Mouse (Mus musculus) liver, adult 2 months (tissue): Measurements from ENCODE around the gene Zfp91. TPM values are rescaled to one million over a fixed set of nuclear protein-coding genes. Genes with fewer than 3 reads are reported as not detected.

Experiments
- DNase-seq: peaks from one replicate; pipeline ENCODE4 v3.0.0-alpha.2; 2011; ENCODE audit warnings: low read depth, low spot score; ENCODE audit errors: extremely low read depth
- H3K27ac ChIP-seq: fragments of 200-500 bp; replicated peaks from 2 replicates; pipeline ENCODE4 v1.5.1; 2012; ENCODE audit warnings: low read depth, mild to moderate bottlenecking, control low read depth, inconsistent platforms, low read length; ENCODE audit not compliant: insufficient read depth
- H3K27me3 ChIP-seq: fragments of 200-500 bp; 2 replicates; pipeline ENCODE4 v1.6.1; 2012; ENCODE audit warnings: mild to moderate bottlenecking, moderate library complexity, low read length, inconsistent platforms; ENCODE audit not compliant: control insufficient read depth, insufficient read depth
- H3K36me3 ChIP-seq: fragments of 200-500 bp; 2 replicates; pipeline ENCODE4 v1.6.1; 2012; ENCODE audit warnings: low read length, inconsistent platforms; ENCODE audit not compliant: control insufficient read depth, insufficient read depth
- H3K4me1 ChIP-seq: fragments of 200-500 bp; 2 replicates; pipeline ENCODE4 v1.6.1; 2011; ENCODE audit warnings: low read length; ENCODE audit not compliant: control insufficient read depth, insufficient read depth
- H3K4me3 ChIP-seq: fragments of 200-500 bp; 2 replicates; pipeline ENCODE4 v1.5.1; 2011; ENCODE audit warnings: low read depth, mild to moderate bottlenecking, control low read depth, low read length, moderate library complexity; ENCODE audit not compliant: insufficient read depth
- H3K79me2 ChIP-seq: fragments of 200-500 bp; 2 replicates; pipeline ENCODE4 v1.6.1; 2012; ENCODE audit warnings: inconsistent platforms, mild to moderate bottlenecking, low read length, moderate library complexity; ENCODE audit not compliant: control insufficient read depth, insufficient read depth
- H3K9ac ChIP-seq: fragments of 200-500 bp; 2 replicates; pipeline ENCODE4 v1.6.1; 2012; ENCODE audit warnings: low read depth, mild to moderate bottlenecking, control low read depth, inconsistent platforms, low read length
- CTCF ChIP-seq: fragments of 200-500 bp; IDR thresholded peaks from 2 replicates; pipeline ENCODE4 v1.5.1; 2011; ENCODE audit warnings: low read depth, low read length, control low read depth
- POLR2A ChIP-seq: fragments of 200-500 bp; IDR thresholded peaks from 2 replicates; pipeline ENCODE4 v1.6.1; 2011; ENCODE audit warnings: low read length, control low read depth; ENCODE audit not compliant: insufficient read depth; ENCODE audit errors: extremely low read depth
- WGBS: fragments of 180-500 bp; shearing (Covaris S2); methylation state at CpG from one replicate; pipeline ENCODE4 v1.1.7; 2018; 5-methylcytosine and 5-hydroxymethylcytosine counted together
- polyA plus RNA-seq: library from polyadenylated mRNA; depleted of rRNA; stranded (reverse); fragments of >200 nt; gene quantifications from 2 replicates; pipeline ENCODE4 v1.2.3, GENCODE M21; 2012
- total RNA-seq: library from RNA; depleted of rRNA; stranded (reverse); fragments of >200 nt; gene quantifications from 2 replicates; pipeline ENCODE4 v1.2.3, GENCODE M21; 2014

Gene Zfp91
- total and polyA plus RNA-seq, 2 experiments, result 11.8 to 38.7 TPM

GRCm38 (mm10) chr19:12787721-12788120 lies 8.2 kb downstream of the Zfp91 start:
- Histone ChIP-seq H3K27ac (no peak overlapping the region), H3K36me3 (peaks cover 4% of the 10 kb centered on the region), H3K27me3 (no peaks in the 10 kb centered on the region), H3K9ac (no peak overlapping the region), H3K4me3 (no peak overlapping the region), H3K4me1 (peaks cover 9% of the 10 kb centered on the region), H3K79me2 (peaks cover 9% of the 10 kb centered on the region; the same call in 1 of the 2 replicates)
- no peak for TF ChIP-seq CTCF
- TF ChIP-seq POLR2A, result no peak
- WGBS, result 4% methylated on average over 4 of the region's 4 CpGs
- DNase-seq, result peak; percentile 81

DNA sequence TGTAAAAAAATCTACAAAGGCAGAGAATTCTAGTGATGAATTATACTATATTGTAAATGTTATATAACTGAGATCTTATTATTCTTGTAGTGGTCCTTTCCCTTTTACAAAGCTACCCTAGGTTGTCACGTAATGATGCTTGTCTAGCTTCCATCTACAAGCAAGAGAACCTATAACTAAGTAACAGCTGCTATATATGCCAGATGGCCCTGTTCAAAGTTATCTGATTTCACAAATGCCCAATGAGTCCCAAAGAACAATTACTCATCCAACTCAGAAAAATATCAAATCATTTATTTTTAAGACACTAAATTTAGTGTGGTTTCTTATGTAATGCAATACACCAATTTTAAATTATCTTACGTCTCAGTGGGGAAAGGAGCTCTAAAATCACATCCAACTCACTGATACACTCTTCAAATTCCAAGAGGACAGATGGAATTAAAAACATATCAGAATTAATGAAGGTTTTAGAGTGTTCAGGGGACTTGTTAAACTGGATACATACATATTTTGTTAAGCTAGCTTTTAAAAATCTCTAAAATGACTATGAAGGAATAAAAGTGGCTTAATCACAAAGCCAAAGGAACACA lies 9.0 kb downstream of the Zfp91 start:
- WGBS, result 88% methylated on average over 2 of the region's 2 CpGs

GRCm38 (mm10) chr19:12780437-12780836 lies 15.5 kb downstream of the Zfp91 start:
- Histone ChIP-seq H3K27ac (no peak overlapping the region), H3K9ac (no peak overlapping the region), H3K4me1 (peaks cover 6% of the 10 kb centered on the region; the same call in 1 of the 2 replicates), H3K27me3 (no peaks in the 10 kb centered on the region), H3K4me3 (no peak overlapping the region), H3K36me3 (peaks cover 17% of the 10 kb centered on the region), H3K79me2 (peaks cover 6% of the 10 kb centered on the region; the same call in 1 of the 2 replicates)
- DNase-seq, result no peak
- TF ChIP-seq CTCF (no peak), POLR2A (no peak)

More for the DNA sequence above, 9.0 kb downstream of the Zfp91 start:
- DNase-seq, result no peak
- Histone ChIP-seq H3K27me3 (no peaks in the 10 kb centered on the region), H3K4me3 (no peak overlapping the region), H3K79me2 (peaks cover 9% of the 10 kb centered on the region; the same call in 1 of the 2 replicates), H3K9ac (no peak overlapping the region), H3K27ac (no peak overlapping the region), H3K4me1 (peaks cover 9% of the 10 kb centered on the region), H3K36me3 (peaks cover 4% of the 10 kb centered on the region)
- TF ChIP-seq POLR2A, result no peak
- no peak for TF ChIP-seq CTCF

DNA sequence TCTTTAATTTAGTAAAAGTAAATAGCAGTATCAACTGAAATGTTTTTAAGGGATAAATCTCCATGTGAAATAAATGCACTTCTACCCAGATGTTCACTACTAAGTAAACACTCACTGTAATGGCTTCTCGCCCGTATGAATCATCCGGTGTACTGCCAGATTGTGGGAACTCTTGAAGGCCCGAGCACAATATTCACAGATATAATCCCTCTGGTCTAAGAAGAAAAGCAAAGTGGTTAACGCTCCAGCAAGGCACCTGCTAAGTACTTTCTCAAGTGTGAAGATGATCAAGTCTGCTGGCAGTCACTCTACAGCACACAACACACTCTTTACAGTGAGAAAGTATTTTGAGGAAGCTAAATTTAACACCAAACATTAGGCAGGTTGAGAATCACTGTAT lies 25.0 kb downstream of the Zfp91 start:
- no peak for DNase-seq
- H3K36me3 ChIP-seq, result peaks cover 53% of the 10 kb centered on the region
- H3K9ac ChIP-seq, result no peak overlapping the region
- no peaks in the 10 kb centered on the region for H3K4me1 ChIP-seq
- H3K4me3 ChIP-seq, result no peak overlapping the region
- TF ChIP-seq POLR2A (0 out of 2 replicates have a peak, but pooled peaks have one; percentile 4), CTCF (no peak)
- H3K27me3 ChIP-seq, result no peaks in the 10 kb centered on the region
- WGBS, result 66% methylated on average over 5 of the region's 5 CpGs
- H3K27ac ChIP-seq, result no peak overlapping the region
- H3K79me2 ChIP-seq, result no peaks in the 10 kb centered on the region

DNA sequence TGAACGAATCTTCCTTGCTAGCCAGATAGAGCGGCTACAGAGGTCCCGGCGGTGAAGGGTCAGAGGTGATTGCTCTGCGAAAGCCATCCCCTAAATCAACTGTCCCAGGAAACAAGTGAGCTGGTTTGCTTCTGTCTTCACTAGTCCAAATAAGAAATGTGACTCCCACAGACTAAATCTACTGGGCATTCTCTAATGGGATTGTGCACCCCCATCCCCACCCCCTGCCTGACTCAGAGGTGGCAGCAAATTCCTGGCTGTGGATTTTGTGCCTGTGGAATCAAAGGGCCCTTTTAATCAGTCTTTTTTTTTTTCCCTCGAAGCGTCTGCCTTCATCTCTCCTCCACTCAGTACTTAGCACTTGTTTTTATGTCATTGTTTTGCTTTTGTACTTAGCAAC lies 30.6 kb downstream of the Zfp91 start, which contains the start of gene Cntf:
TSS of gene Cntf (minus strand) at position 325 of the 400 bp plus-strand sequence.
- H3K9ac ChIP-seq, result no peak within 1 kb of the TSS
- H3K36me3 ChIP-seq, result peaks cover 40% of the 10 kb centered on the region
- no peak for DNase-seq
- 79% methylated on average over 7 of the region's 7 CpGs for WGBS
- TF ChIP-seq CTCF, result no peak
- TF ChIP-seq POLR2A, result no peak
- no peak within 1 kb of the TSS for H3K4me3 ChIP-seq
- no peak within 1 kb of the TSS for H3K27ac ChIP-seq
- H3K79me2 ChIP-seq, result no peaks in the 10 kb centered on the region
- no peaks in the 10 kb centered on the region for H3K27me3 ChIP-seq
- no peaks in the 10 kb centered on the region for H3K4me1 ChIP-seq

DNA sequence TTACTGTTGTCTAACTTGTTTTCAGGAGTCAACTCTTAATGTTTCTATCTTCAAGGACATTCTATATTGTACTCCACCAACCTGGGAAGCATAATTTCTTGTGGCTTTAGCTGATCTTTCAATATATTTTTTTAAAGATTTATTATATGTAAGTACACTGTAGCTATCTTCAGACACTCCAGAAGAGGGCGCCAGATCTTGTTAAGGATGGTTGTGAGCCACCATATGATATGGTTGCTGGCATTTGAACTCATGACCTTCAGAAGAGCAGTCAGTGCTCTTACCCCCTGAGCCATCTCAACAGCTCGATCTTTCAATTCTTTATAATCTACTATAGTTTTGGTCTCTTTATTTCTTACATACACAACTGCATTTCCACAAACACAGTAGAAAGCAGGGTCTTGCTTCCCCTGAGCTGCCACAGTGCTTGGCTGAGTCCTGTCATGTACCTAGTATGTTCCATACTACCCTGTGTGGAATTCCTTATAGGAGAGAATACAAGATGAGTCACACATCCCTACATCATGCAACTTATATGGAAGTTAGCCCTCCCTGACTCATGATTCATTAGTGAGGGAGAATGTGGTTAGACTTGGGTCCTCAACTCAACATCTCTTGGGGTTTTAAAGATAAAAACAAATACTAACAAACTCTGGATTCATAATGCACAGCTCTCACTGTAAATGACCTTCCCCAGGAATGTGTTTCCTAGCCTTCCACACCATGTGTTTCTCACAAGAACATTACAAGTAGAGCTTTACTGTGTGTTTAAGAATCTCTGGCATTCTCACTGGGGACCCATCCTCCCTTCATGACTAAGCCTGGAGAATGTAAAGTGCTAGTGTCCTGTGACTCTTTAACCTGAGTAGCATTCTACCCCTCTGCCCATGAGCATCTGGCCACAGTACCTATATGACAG lies 33.5 kb downstream of the Zfp91 start:
- no peak overlapping the region for H3K4me3 ChIP-seq
- WGBS, result 67% methylated on average over 2 of the region's 2 CpGs
- no peaks in the 10 kb centered on the region for H3K79me2 ChIP-seq
- no peak for TF ChIP-seq CTCF
- TF ChIP-seq POLR2A, result no peak
- no peak for DNase-seq
- H3K9ac ChIP-seq, result no peak overlapping the region
- H3K27me3 ChIP-seq, result no peaks in the 10 kb centered on the region
- no peak overlapping the region for H3K27ac ChIP-seq
- no peaks in the 10 kb centered on the region for H3K4me1 ChIP-seq
- peaks cover 19% of the 10 kb centered on the region for H3K36me3 ChIP-seq
